27 mouse cellular contexts compared by ENCODE assay signal in genomic region chr6:36590881-36591630, GRCm38 (mm10).
DNase-seq lines count a peak whose midpoint lies in the region; ATAC-seq and TF ChIP-seq lines count a peak whose summit lies in the region.
"Had no signal": no experiment of that assay in that cellular context is flagged by ENCODE, and none has a peak within 500 bp of the region (broad histone marks: within the 10 kb centered on the region; RNA-seq: fewer than 3 reads in every experiment).

No protein-coding gene starts in this region.

- H3K9me3 ChIP-seq in midbrain, embryonic 14.5 days (ENCODE audit: control insufficient read depth, low read length): no peaks in the 10 kb centered on the region
- H3K9me3 ChIP-seq in midbrain, embryonic 15.5 days: no peaks in the 10 kb centered on the region
- H3K9me3 ChIP-seq in forebrain, postnatal 0 days (ENCODE audit: low read length): no peaks in the 10 kb centered on the region
- H3K9me3 ChIP-seq: embryonic facial prominence, embryonic 10.5 days; embryonic facial prominence, embryonic 15.5 days; heart, embryonic 12.5 days; hindbrain, embryonic 13.5 days; neural tube, embryonic 15.5 days had no signal

- ATAC-seq in frontal cortex, adult (ENCODE audit: low TSS enrichment): peak; percentile 78
- no peak for ATAC-seq in midbrain, embryonic 14.5 days (ENCODE audit: low FRiP score, low TSS enrichment)
- ATAC-seq in midbrain, embryonic 15.5 days (replicated peaks): no peak
- peak; percentile 91 for ATAC-seq in forebrain, postnatal 0 days
- ATAC-seq: CD4-positive, CD25-positive, alpha-beta regulatory T cell, adult 4 months; intestine, postnatal 0 days had no signal

- H3K4me2 ChIP-seq in midbrain, embryonic 14.5 days (ENCODE audit: low read length): no peak overlapping the region
- H3K4me2 ChIP-seq in midbrain, embryonic 15.5 days: no peak overlapping the region
- peak overlapping the region; percentile 29 for H3K4me2 ChIP-seq in forebrain, postnatal 0 days (ENCODE audit: low read depth)
- H3K4me2 ChIP-seq: embryonic facial prominence, embryonic 15.5 days; heart, embryonic 12.5 days; hindbrain, embryonic 13.5 days; neural tube, embryonic 15.5 days had no signal

- no peaks in the 10 kb centered on the region for H3K27me3 ChIP-seq in midbrain, embryonic 14.5 days (ENCODE audit: control insufficient read depth, insufficient read depth, low read length)
- H3K27me3 ChIP-seq in midbrain, embryonic 15.5 days (replicated peaks): no peaks in the 10 kb centered on the region
- no peaks in the 10 kb centered on the region for H3K27me3 ChIP-seq in forebrain, postnatal 0 days (ENCODE audit: insufficient read depth, low read length)
- H3K27me3 ChIP-seq: embryonic facial prominence, embryonic 15.5 days; heart, embryonic 12.5 days; hindbrain, embryonic 13.5 days; neural tube, embryonic 15.5 days had no signal

- 0 out of 2 replicates have a peak, but pooled peaks cover 4% of the 10 kb centered on the region for H3K4me1 ChIP-seq in midbrain, embryonic 14.5 days (ENCODE audit: control insufficient read depth, insufficient read depth, low read length)
- H3K4me1 ChIP-seq in midbrain, embryonic 15.5 days: no peaks in the 10 kb centered on the region
- no peaks in the 10 kb centered on the region for H3K4me1 ChIP-seq in forebrain, postnatal 0 days (ENCODE audit: insufficient read depth)
- H3K4me1 ChIP-seq: embryonic facial prominence, embryonic 10.5 days; embryonic facial prominence, embryonic 15.5 days; heart, embryonic 12.5 days; hindbrain, embryonic 13.5 days; neural tube, embryonic 15.5 days had no signal

- no peak overlapping the region for H3K27ac ChIP-seq in midbrain, embryonic 14.5 days (replicated peaks; ENCODE audit: low read depth, low read length)
- no peak overlapping the region for H3K27ac ChIP-seq in midbrain, embryonic 15.5 days
- 0 out of 2 replicates have a peak overlapping the region, but pooled peaks have one; percentile 30 for H3K27ac ChIP-seq in forebrain, postnatal 0 days (ENCODE audit: low read depth, low read length)
- H3K27ac ChIP-seq: embryonic facial prominence, embryonic 10.5 days; embryonic facial prominence, embryonic 15.5 days; heart, adult 2 months; hindbrain, embryonic 13.5 days; liver, embryonic 14.5 days; neural tube, embryonic 15.5 days had no signal

- DNase-seq in frontal cortex, postnatal 14 days (ENCODE audit: low spot score in 2 of 2): no peak
- peak; percentile 32 for DNase-seq in midbrain, embryonic 14.5 days
- DNase-seq in brain, adult 2 months (ENCODE audit: low read depth, low spot score): peak; percentile 54
- DNase-seq in forebrain, postnatal 0 days: peak; percentile 80
- DNase-seq in lung, postnatal 14 days: no peak
- DNase-seq in adrenal gland, postnatal 10 days: no peak
- DNase-seq: adrenal gland, postnatal 36 days; cerebellum, adult 8-10 months; cerebellum, postnatal 25 days; heart, adult 2 months; heart, postnatal 4 days; kidney, adult 9 months; kidney, postnatal 10 days; liver; lung, adult 2 months; lung, postnatal 10 days; thymus, postnatal 4 days had no signal

- no peak overlapping the region for H3K4me3 ChIP-seq in midbrain, embryonic 14.5 days (replicated peaks; ENCODE audit: low read depth, low read length)
- no peak overlapping the region for H3K4me3 ChIP-seq in midbrain, embryonic 15.5 days
- peak overlapping the region; percentile 11; the same call in 1 of the 2 replicates for H3K4me3 ChIP-seq in forebrain, postnatal 0 days (ENCODE audit: low read depth, low read length)
- H3K4me3 ChIP-seq: embryonic facial prominence, embryonic 10.5 days; embryonic facial prominence, embryonic 15.5 days; heart, adult 2 months; heart, embryonic 12.5 days; hindbrain, embryonic 13.5 days; neural tube, embryonic 15.5 days had no signal

- H3K9ac ChIP-seq in midbrain, embryonic 14.5 days (replicated peaks; ENCODE audit: low read length): no peak overlapping the region
- no peak overlapping the region for H3K9ac ChIP-seq in midbrain, embryonic 15.5 days
- no peak overlapping the region for H3K9ac ChIP-seq in forebrain, postnatal 0 days
- H3K9ac ChIP-seq: embryonic facial prominence, embryonic 15.5 days; heart, embryonic 12.5 days; hindbrain, embryonic 13.5 days; liver, embryonic 14.5 days; neural tube, embryonic 15.5 days had no signal

- WGBS in midbrain, embryonic 14.5 days: 62% methylated on average over 16 of the region's 16 CpGs
- WGBS in midbrain, embryonic 15.5 days: 63% methylated on average over 16 of the region's 16 CpGs
- 35% methylated on average over 16 of the region's 16 CpGs for WGBS in forebrain, postnatal 0 days

- no peak for TF ChIP-seq CTCF in forebrain, postnatal 0 days (IDR thresholded peaks at IDR 0.05; ENCODE audit: low read depth)

- H3K36me3 ChIP-seq in midbrain, embryonic 14.5 days (ENCODE audit: control insufficient read depth, insufficient read depth, low read length): no peaks in the 10 kb centered on the region
- no peaks in the 10 kb centered on the region for H3K36me3 ChIP-seq in midbrain, embryonic 15.5 days (replicated peaks)
- no peaks in the 10 kb centered on the region for H3K36me3 ChIP-seq in forebrain, postnatal 0 days (ENCODE audit: insufficient read depth)
- H3K36me3 ChIP-seq: embryonic facial prominence, embryonic 10.5 days; embryonic facial prominence, embryonic 15.5 days; heart, embryonic 12.5 days; hindbrain, embryonic 13.5 days; neural tube, embryonic 15.5 days had no signal

Comparison
In these comparisons a context has a peak if more than half of its experiments do, and no peak if none do; other contexts are left out.
1. ATAC-seq: peak in frontal cortex, adult (single experiment) and forebrain, postnatal 0 days (single experiment); none in midbrain, embryonic 14.5 days (single experiment) and midbrain, embryonic 15.5 days (single experiment).
2. DNase-seq: peak in midbrain, embryonic 14.5 days (single experiment), brain, adult 2 months (single experiment) and forebrain, postnatal 0 days (single experiment); none in frontal cortex, postnatal 14 days (0 of 2), lung, postnatal 14 days (single experiment) and adrenal gland, postnatal 10 days (single experiment).